Mouse (Mus musculus) neural tube, embryonic 13.5 days (tissue): ENCODE results near the gene Sapcd2. TPM values are rescaled to one million over a fixed set of nuclear protein-coding genes. Genes with fewer than 3 reads are reported as not detected.

Source experiments
- polyA plus RNA-seq: library from polyadenylated mRNA; unstranded; fragments of >200 nt; fragmentation: Nextera tagmentation; extraction: Ambion mirVana; gene quantifications from 2 replicates; pipeline ENCODE4 v1.2.1, GENCODE M21; 2015

Gene Sapcd2
- polyA plus RNA-seq, 1 experiment from 2014 or later: 9.9 TPM

Other genes with a start within 250 kb of the Sapcd2 start
- 25.5 and 27.9 TPM in 2 replicates for gene Nrarp, start 191.6 kb upstream of the Sapcd2 start, polyA plus RNA-seq
- gene Tor4a, start 175.4 kb upstream of the Sapcd2 start, polyA plus RNA-seq: 1.2 and 1.4 TPM in 2 replicates
- gene Nelfb, start 160.8 kb upstream of the Sapcd2 start, polyA plus RNA-seq: 95.1 and 99.9 TPM in 2 replicates
- 0.15 TPM in 1 of 2 replicates, not detected in the other for gene Stpg3, start 157.7 kb upstream of the Sapcd2 start, polyA plus RNA-seq
- gene Fam166a, start 153.6 kb upstream of the Sapcd2 start, polyA plus RNA-seq: 0.89 TPM in 1 of 2 replicates, not detected in the other
- gene Tubb4b, start 147.6 kb upstream of the Sapcd2 start, polyA plus RNA-seq: 361 and 388 TPM in 2 replicates
- gene Slc34a3, start 138.0 kb upstream of the Sapcd2 start, polyA plus RNA-seq: not detected in 2 replicates
- not detected in 2 replicates for gene Rnf224, start 135.5 kb upstream of the Sapcd2 start, polyA plus RNA-seq
- gene Rnf208, start 130.1 kb upstream of the Sapcd2 start, polyA plus RNA-seq: 83.0 and 91.6 TPM in 2 replicates
- gene Cysrt1, start 129.9 kb upstream of the Sapcd2 start, polyA plus RNA-seq: 0.22 TPM in 1 of 2 replicates, not detected in the other
- 5.3 and 5.4 TPM in 2 replicates for gene AL732309.1, start 125.5 kb upstream of the Sapcd2 start, polyA plus RNA-seq
- 18.8 and 21.5 TPM in 2 replicates for gene Tmem203, start 116.9 kb upstream of the Sapcd2 start, polyA plus RNA-seq
- gene Tprn, start 109.7 kb upstream of the Sapcd2 start, polyA plus RNA-seq: 13.3 and 14.6 TPM in 2 replicates
- 187 and 206 TPM in 2 replicates for gene Ssna1, start 99.9 kb upstream of the Sapcd2 start, polyA plus RNA-seq
- 128 and 131 TPM in 2 replicates for gene Anapc2, start 99.8 kb upstream of the Sapcd2 start, polyA plus RNA-seq
- not detected in 2 replicates for gene Tmem210, start 84.2 kb upstream of the Sapcd2 start, polyA plus RNA-seq
- not detected in 2 replicates for gene Lrrc26, start 82.4 kb upstream of the Sapcd2 start, polyA plus RNA-seq
- gene Grin1, start 53.1 kb upstream of the Sapcd2 start, polyA plus RNA-seq: 27.1 and 30.2 TPM in 2 replicates
- 55.4 and 73.6 TPM in 2 replicates for gene Man1b1, start 40.0 kb upstream of the Sapcd2 start, polyA plus RNA-seq
- gene Dpp7, start 16.0 kb upstream of the Sapcd2 start, polyA plus RNA-seq: 26.4 and 27.5 TPM in 2 replicates
- 6.0 and 8.5 TPM in 2 replicates for gene Uap1l1, start 6.6 kb upstream of the Sapcd2 start, polyA plus RNA-seq
- gene Entpd2, start 23.6 kb downstream of the Sapcd2 start, polyA plus RNA-seq: 11.0 and 14.8 TPM in 2 replicates
- gene Npdc1, start 27.0 kb downstream of the Sapcd2 start, polyA plus RNA-seq: 359 and 403 TPM in 2 replicates
- 0.18 TPM in 1 of 2 replicates, not detected in the other for gene Fut7, start 50.9 kb downstream of the Sapcd2 start, polyA plus RNA-seq
- gene Abca2, start 56.4 kb downstream of the Sapcd2 start, polyA plus RNA-seq: 9.8 and 10.2 TPM in 2 replicates
- gene Clic3, start 84.5 kb downstream of the Sapcd2 start, polyA plus RNA-seq: 2.8 and 3.2 TPM in 2 replicates
- gene Paxx, start 88.8 kb downstream of the Sapcd2 start, polyA plus RNA-seq: 85.1 and 97.1 TPM in 2 replicates
- gene Ptgds, start 97.7 kb downstream of the Sapcd2 start, polyA plus RNA-seq: 19.7 and 19.9 TPM in 2 replicates
- gene Lcn12, start 121.6 kb downstream of the Sapcd2 start, polyA plus RNA-seq: not detected in 2 replicates
- gene Fbxw5, start 128.4 kb downstream of the Sapcd2 start, polyA plus RNA-seq: 124 and 129 TPM in 2 replicates
- 5.7 and 8.0 TPM in 2 replicates for gene C8g, start 129.4 kb downstream of the Sapcd2 start, polyA plus RNA-seq
- 19.2 and 20.8 TPM in 2 replicates for gene Traf2, start 174.6 kb downstream of the Sapcd2 start, polyA plus RNA-seq
- gene Edf1, start 185.5 kb downstream of the Sapcd2 start, polyA plus RNA-seq: 426 and 453 TPM in 2 replicates
- 2.5 and 3.4 TPM in 2 replicates for gene Mamdc4, start 202.5 kb downstream of the Sapcd2 start, polyA plus RNA-seq
- gene Phpt1, start 202.9 kb downstream of the Sapcd2 start, polyA plus RNA-seq: 180 and 188 TPM in 2 replicates
- gene Ajm1, start 209.4 kb downstream of the Sapcd2 start, polyA plus RNA-seq: 7.1 and 8.4 TPM in 2 replicates
- gene Rabl6, start 236.2 kb downstream of the Sapcd2 start, polyA plus RNA-seq: 65.7 and 74.3 TPM in 2 replicates
- gene Ccdc183, start 245.4 kb downstream of the Sapcd2 start, polyA plus RNA-seq: 0.12 and 0.17 TPM in 2 replicates
- gene Tmem141, start 249.7 kb downstream of the Sapcd2 start, polyA plus RNA-seq: 37.7 and 41.2 TPM in 2 replicates